In the genomic region with DNA sequence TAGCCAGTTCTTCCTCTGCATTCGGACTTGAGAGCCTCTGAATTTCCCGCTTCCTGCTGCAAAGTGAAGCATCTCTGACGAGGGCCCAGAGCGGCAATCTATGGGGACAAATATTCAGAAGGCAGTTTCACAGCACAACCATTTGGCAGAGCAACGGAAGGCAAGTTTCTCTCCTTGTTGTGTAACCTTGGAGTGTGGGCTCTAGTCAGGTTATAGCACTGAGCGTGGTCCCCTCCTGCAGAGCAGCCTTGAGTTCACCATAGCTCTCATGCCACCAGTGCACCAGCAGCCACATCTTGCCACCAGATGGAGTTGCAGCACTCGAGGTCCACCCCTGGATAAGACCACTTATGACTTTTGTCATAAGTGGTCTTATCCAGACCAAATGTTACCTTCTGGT, we compare ENCODE assay signal across 25 mouse cellular contexts. TPM values are rescaled to one million over a fixed set of nuclear protein-coding genes. Genes with fewer than 3 reads are reported as not detected.
DNase-seq lines count a peak whose midpoint lies in the region; ATAC-seq and TF ChIP-seq lines count a peak whose summit lies in the region.
"Had no signal": no experiment of that assay in that cellular context is flagged by ENCODE, and none has a peak within 500 bp of the region (broad histone marks: within the 10 kb centered on the region; RNA-seq: fewer than 3 reads in every experiment).

No protein-coding gene starts in this region.

- no peak overlapping the region for H3K27ac ChIP-seq in heart, embryonic 10.5 days
- no peak overlapping the region for H3K27ac ChIP-seq in midbrain, postnatal 0 days (ENCODE audit: low read depth, low read length)
- H3K27ac ChIP-seq in midbrain, embryonic 16.5 days (ENCODE audit: low read length) = no peak overlapping the region

- peak; percentile 40 for DNase-seq in cerebellum, adult 11-12 months
- no peak for DNase-seq in cerebellum, postnatal 10 days
- peak; percentile 62 for DNase-seq in heart, embryonic 10.5 days (ENCODE audit: low spot score)
- DNase-seq in heart, adult 9 months (ENCODE audit: low spot score in 2 of 2) = no peak
- DNase-seq in midbrain, postnatal 0 days (ENCODE audit: low spot score) = no peak
- no peak for DNase-seq in gastrocnemius, adult 18-20 months (ENCODE audit: low spot score)
- DNase-seq: gastrocnemius, postnatal 10 days; kidney, adult 2 months; layer of hippocampus, postnatal 36 days; liver had no signal

- 81% methylated on average over 7 of the region's 7 CpGs for WGBS in heart, embryonic 10.5 days
- 86% methylated on average over 7 of the region's 7 CpGs for WGBS in midbrain, postnatal 0 days
- WGBS in midbrain, embryonic 16.5 days = 84% methylated on average over 7 of the region's 7 CpGs

- H3K36me3 ChIP-seq in heart, embryonic 10.5 days = peaks cover 24% of the 10 kb centered on the region
- H3K36me3 ChIP-seq in midbrain, postnatal 0 days (ENCODE audit: insufficient read depth, low read length) = peaks cover 13% of the 10 kb centered on the region
- H3K36me3 ChIP-seq in midbrain, embryonic 16.5 days (ENCODE audit: control insufficient read depth, insufficient read depth, low read length) = peaks cover 5% of the 10 kb centered on the region

- ATAC-seq in midbrain, postnatal 0 days (ENCODE audit: low FRiP score) = no peak
- no peak for ATAC-seq in midbrain, embryonic 16.5 days
- 0 out of 2 replicates have a peak, but pooled peaks have one; percentile 10 for ATAC-seq in granulocyte monocyte progenitor cell, adult 5-6 weeks (replicated peaks; ENCODE audit: poor library complexity, severe bottlenecking)
- ATAC-seq: hindbrain, embryonic 16.5 days; midbrain, embryonic 13.5 days had no signal

- H3K27me3 ChIP-seq in heart, embryonic 10.5 days (ENCODE audit: insufficient read depth, poor library complexity, severe bottlenecking) = no peaks in the 10 kb centered on the region
- H3K27me3 ChIP-seq in midbrain, postnatal 0 days (ENCODE audit: insufficient read depth, low read length) = no peaks in the 10 kb centered on the region
- H3K27me3 ChIP-seq in midbrain, embryonic 16.5 days (ENCODE audit: control insufficient read depth, insufficient read depth, low read depth, low read length) = no peaks in the 10 kb centered on the region
- H3K27me3 ChIP-seq: midbrain, embryonic 13.5 days had no signal

- no peak overlapping the region for H3K4me2 ChIP-seq in midbrain, postnatal 0 days (ENCODE audit: low read depth, low read length, poor library complexity, severe bottlenecking)
- no peak overlapping the region for H3K4me2 ChIP-seq in midbrain, embryonic 16.5 days (ENCODE audit: low read length)

- no peak overlapping the region for H3K9ac ChIP-seq in midbrain, postnatal 0 days (replicated peaks; ENCODE audit: low read length, poor library complexity, severe bottlenecking)
- no peak overlapping the region for H3K9ac ChIP-seq in midbrain, embryonic 16.5 days (ENCODE audit: low read depth, low read length)
- H3K9ac ChIP-seq: midbrain, embryonic 13.5 days had no signal

- TF ChIP-seq CTCF in midbrain, postnatal 0 days (IDR thresholded peaks at IDR 0.05) = peak; percentile 52; the same call in 1 of the 2 replicates

- no peak overlapping the region for H3K4me3 ChIP-seq in heart, embryonic 10.5 days
- H3K4me3 ChIP-seq in midbrain, postnatal 0 days (ENCODE audit: low read depth, low read length) = no peak overlapping the region
- no peak overlapping the region for H3K4me3 ChIP-seq in midbrain, embryonic 16.5 days (ENCODE audit: low read depth, low read length)
- H3K4me3 ChIP-seq: erythroblast, embryonic 14.5 days had no signal

- H3K9me3 ChIP-seq in heart, embryonic 10.5 days = no peaks in the 10 kb centered on the region
- no peaks in the 10 kb centered on the region for H3K9me3 ChIP-seq in midbrain, postnatal 0 days (ENCODE audit: low read length)
- H3K9me3 ChIP-seq in midbrain, embryonic 16.5 days (replicated peaks; ENCODE audit: control insufficient read depth, low read length, poor library complexity, severe bottlenecking) = no peaks in the 10 kb centered on the region
- H3K9me3 ChIP-seq: midbrain, embryonic 13.5 days had no signal

- H3K4me1 ChIP-seq in heart, embryonic 10.5 days = peaks cover 6% of the 10 kb centered on the region
- peaks cover 5% of the 10 kb centered on the region; the same call in 1 of the 2 replicates for H3K4me1 ChIP-seq in midbrain, postnatal 0 days (ENCODE audit: insufficient read depth, low read length)
- peaks cover 6% of the 10 kb centered on the region for H3K4me1 ChIP-seq in midbrain, embryonic 16.5 days (ENCODE audit: control insufficient read depth, insufficient read depth, low read length)

RNA-seq across cellular contexts. Expression of gene Clpp, which starts 1.7 kb away (rescaled TPM):
- polyA plus RNA-seq in heart, embryonic 10.5 days (2016; fragmentation: Nextera tagmentation; extraction: Ambion mirVana) = 144 and 165 TPM in 2 replicates
- 126 and 139 TPM in 2 replicates for total RNA-seq in midbrain, postnatal 0 days (2014; rRNA removed)
- polyA plus RNA-seq in midbrain, postnatal 0 days (2015; fragmentation: Nextera tagmentation; extraction: Ambion mirVana) = 158 and 170 TPM in 2 replicates
- polyA plus RNA-seq in midbrain, embryonic 16.5 days (2015; fragmentation: Nextera tagmentation; extraction: Ambion mirVana) = 164 and 171 TPM in 2 replicates
- total RNA-seq in granulocyte monocyte progenitor cell, adult 5-6 weeks (2014; fragmentation: Nextera tagmentation) = 48.8 and 80.1 TPM in 2 replicates
- total RNA-seq in granulocyte monocyte progenitor cell, adult 5-6 weeks (2017) = 88.7 and 94.7 TPM in 2 replicates
- total RNA-seq in gastrocnemius, adult 18-20 months (2021) = 10 to 100 TPM; 36.9 to 38.3 TPM

RNA-seq across cellular contexts. Expression of gene Acer1, which starts 6.5 kb away (rescaled TPM):
- polyA plus RNA-seq in heart, embryonic 10.5 days (2016; fragmentation: Nextera tagmentation; extraction: Ambion mirVana) = not detected in 2 replicates
- total RNA-seq in midbrain, postnatal 0 days (2014; rRNA removed) = not detected in 2 replicates
- not detected in 2 replicates for polyA plus RNA-seq in midbrain, postnatal 0 days (2015; fragmentation: Nextera tagmentation; extraction: Ambion mirVana)
- polyA plus RNA-seq in midbrain, embryonic 16.5 days (2015; fragmentation: Nextera tagmentation; extraction: Ambion mirVana) = not detected in 2 replicates
- not detected in 2 replicates for total RNA-seq in granulocyte monocyte progenitor cell, adult 5-6 weeks (2014; fragmentation: Nextera tagmentation)
- total RNA-seq in granulocyte monocyte progenitor cell, adult 5-6 weeks (2017) = not detected in 2 replicates
- total RNA-seq in gastrocnemius, adult 18-20 months (2021) = not detected
- total RNA-seq: common myeloid progenitor, adult 5-6 weeks; gastrocnemius, postnatal 10 days; heart, postnatal 25 days; layer of hippocampus, postnatal 36 days; left cerebral cortex, postnatal 36 days; megakaryocyte progenitor cell, adult 5-6 weeks; neutrophil, adult 5-6 weeks had no signal
- polyA plus RNA-seq: embryonic facial prominence, embryonic 11.5 days; erythroblast, embryonic 14.5 days; heart, embryonic 11.5 days; hindbrain, embryonic 16.5 days; kidney, adult 2 months; lung, embryonic 16.5 days; midbrain, embryonic 13.5 days; stomach, embryonic 14.5 days had no signal

RNA-seq across cellular contexts. Expression of gene Alkbh7, which starts 8.7 kb away (rescaled TPM):
- polyA plus RNA-seq in heart, embryonic 10.5 days (2016; fragmentation: Nextera tagmentation; extraction: Ambion mirVana) = 49.6 and 59.7 TPM in 2 replicates
- total RNA-seq in midbrain, postnatal 0 days (2014; rRNA removed) = 44.3 and 64.8 TPM in 2 replicates
- 75.5 and 75.8 TPM in 2 replicates for polyA plus RNA-seq in midbrain, postnatal 0 days (2015; fragmentation: Nextera tagmentation; extraction: Ambion mirVana)
- 54.3 and 60.7 TPM in 2 replicates for polyA plus RNA-seq in midbrain, embryonic 16.5 days (2015; fragmentation: Nextera tagmentation; extraction: Ambion mirVana)
- 11.3 and 24.4 TPM in 2 replicates for total RNA-seq in granulocyte monocyte progenitor cell, adult 5-6 weeks (2014; fragmentation: Nextera tagmentation)
- 17.3 and 18.7 TPM in 2 replicates for total RNA-seq in granulocyte monocyte progenitor cell, adult 5-6 weeks (2017)
- 10 to 100 TPM; 26.9 to 27.9 TPM for total RNA-seq in gastrocnemius, adult 18-20 months (2021)

RNA-seq across cellular contexts. Expression of gene Pspn, which starts 11.4 kb away (rescaled TPM):
- 0.53 TPM in 1 of 2 replicates, not detected in the other for polyA plus RNA-seq in heart, embryonic 10.5 days (2016; fragmentation: Nextera tagmentation; extraction: Ambion mirVana)
- total RNA-seq in midbrain, postnatal 0 days (2014; rRNA removed) = not detected in 2 replicates
- 0.37 and 0.54 TPM in 2 replicates for polyA plus RNA-seq in midbrain, postnatal 0 days (2015; fragmentation: Nextera tagmentation; extraction: Ambion mirVana)
- polyA plus RNA-seq in midbrain, embryonic 16.5 days (2015; fragmentation: Nextera tagmentation; extraction: Ambion mirVana) = 0.74 and 1.0 TPM in 2 replicates
- not detected in 2 replicates for total RNA-seq in granulocyte monocyte progenitor cell, adult 5-6 weeks (2014; fragmentation: Nextera tagmentation)
- not detected in 2 replicates for total RNA-seq in granulocyte monocyte progenitor cell, adult 5-6 weeks (2017)
- total RNA-seq in gastrocnemius, adult 18-20 months (2021) = not detected
- total RNA-seq: common myeloid progenitor, adult 5-6 weeks; gastrocnemius, postnatal 10 days; heart, postnatal 25 days; layer of hippocampus, postnatal 36 days; left cerebral cortex, postnatal 36 days; megakaryocyte progenitor cell, adult 5-6 weeks; neutrophil, adult 5-6 weeks had no signal
- polyA plus RNA-seq: embryonic facial prominence, embryonic 11.5 days; erythroblast, embryonic 14.5 days; hindbrain, embryonic 16.5 days; kidney, adult 2 months; large intestine, adult 2 months; lung, embryonic 16.5 days; midbrain, embryonic 13.5 days had no signal

RNA-seq across cellular contexts. Expression of gene Gtf2f1, which starts 22.6 kb away (rescaled TPM):
- 39.4 and 56.0 TPM in 2 replicates for polyA plus RNA-seq in heart, embryonic 10.5 days (2016; fragmentation: Nextera tagmentation; extraction: Ambion mirVana)
- total RNA-seq in midbrain, postnatal 0 days (2014; rRNA removed) = 37.8 and 47.8 TPM in 2 replicates
- polyA plus RNA-seq in midbrain, postnatal 0 days (2015; fragmentation: Nextera tagmentation; extraction: Ambion mirVana) = 66.4 and 67.5 TPM in 2 replicates
- polyA plus RNA-seq in midbrain, embryonic 16.5 days (2015; fragmentation: Nextera tagmentation; extraction: Ambion mirVana) = 71.7 and 74.6 TPM in 2 replicates
- total RNA-seq in granulocyte monocyte progenitor cell, adult 5-6 weeks (2014; fragmentation: Nextera tagmentation) = 47.6 and 63.8 TPM in 2 replicates
- total RNA-seq in granulocyte monocyte progenitor cell, adult 5-6 weeks (2017) = 103 and 116 TPM in 2 replicates
- total RNA-seq in gastrocnemius, adult 18-20 months (2021) = 10 to 100 TPM; 17.1 to 19.0 TPM

Comparison
In these comparisons a context has a peak if more than half of its experiments do, and no peak if none do; other contexts are left out.
1. DNase-seq: peak in cerebellum, adult 11-12 months (single experiment) and heart, embryonic 10.5 days (single experiment); none in cerebellum, postnatal 10 days (0 of 2), heart, adult 9 months (0 of 2), midbrain, postnatal 0 days (single experiment) and gastrocnemius, adult 18-20 months (single experiment).